Mouse (Mus musculus) brain, adult 2 months (tissue): ENCODE measurements around the gene Elmo1.

Source experiments
- DNase-seq: peaks from one replicate; pipeline ENCODE4 v3.0.0; 2011; ENCODE audit warnings: low read depth, low spot score

The Elmo1 gene

DNA sequence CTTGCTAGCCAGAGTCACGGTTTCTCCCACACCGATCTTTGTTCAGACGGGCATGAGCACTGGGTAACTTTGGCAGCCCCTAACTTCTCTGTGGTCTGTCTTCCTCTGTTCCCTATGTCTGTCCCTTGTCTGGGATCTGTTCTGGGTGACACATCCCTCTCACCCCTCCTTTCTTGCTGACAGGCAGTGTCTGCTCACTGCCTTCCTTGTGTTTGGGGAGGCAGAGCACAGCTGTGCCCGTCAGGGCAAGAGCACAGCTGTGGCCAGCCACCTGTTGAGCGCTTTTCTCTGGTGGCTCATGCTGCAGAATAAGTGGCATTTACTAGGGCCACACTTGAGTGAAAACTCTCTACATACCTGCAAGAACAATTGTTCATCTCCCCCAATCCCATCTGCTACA is 116.7 kb downstream of the Elmo1 start:
- DNase-seq, result peak; percentile 80

DNA sequence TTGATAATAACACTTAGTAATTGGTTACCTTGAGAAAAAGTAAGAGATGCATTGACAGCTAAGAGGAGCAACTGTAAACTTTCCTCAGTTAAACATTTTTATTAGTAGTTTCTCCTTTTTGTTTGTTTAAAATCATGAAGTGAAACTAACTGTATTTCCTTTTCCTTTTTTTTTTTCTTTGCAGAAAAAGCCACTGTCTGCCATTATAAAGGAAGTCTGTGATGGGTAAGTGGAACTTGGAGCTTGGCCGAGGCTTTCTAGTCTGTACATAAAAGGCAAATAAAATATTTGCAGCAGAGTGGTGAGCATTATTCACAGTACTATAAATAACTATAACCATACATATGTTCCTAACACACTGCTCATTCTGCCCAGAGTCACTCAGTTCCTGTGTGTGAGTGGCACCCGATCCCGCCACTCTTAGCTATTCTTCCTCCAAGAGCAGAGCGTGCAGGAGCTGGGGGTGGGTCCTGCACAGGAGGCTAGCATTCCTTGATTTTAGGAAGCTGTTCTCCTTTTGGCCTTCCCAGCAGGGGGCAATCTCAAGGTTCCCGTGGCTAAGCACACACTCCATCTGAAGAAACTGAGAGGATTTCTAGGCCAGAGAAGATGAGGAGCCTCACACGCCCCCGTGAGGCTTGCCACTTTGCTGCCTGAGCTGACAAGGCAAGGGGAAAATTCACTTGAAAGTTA is 117.7 kb downstream of the Elmo1 start:
- DNase-seq, result peak; percentile 68

DNA sequence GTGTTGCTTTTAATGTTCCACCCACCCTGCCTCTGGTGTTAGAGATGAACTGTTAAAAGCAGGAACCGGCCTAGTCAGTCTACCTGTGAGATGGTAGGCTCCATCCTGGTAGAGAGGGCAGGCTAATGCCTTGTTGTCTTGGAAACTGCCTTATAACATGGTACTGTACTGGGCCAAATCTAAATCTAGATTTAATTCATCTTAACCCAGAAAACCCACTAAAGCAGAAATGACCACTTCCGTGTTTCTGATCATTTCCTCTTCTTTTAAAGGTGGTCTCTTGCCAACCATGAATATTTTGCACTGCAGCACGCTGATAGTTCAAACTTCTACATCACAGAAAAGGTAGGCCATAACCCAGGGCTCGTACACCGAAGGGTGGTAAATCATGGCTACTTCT is 118.5 kb downstream of the Elmo1 start:
- DNase-seq, result no peak

DNA sequence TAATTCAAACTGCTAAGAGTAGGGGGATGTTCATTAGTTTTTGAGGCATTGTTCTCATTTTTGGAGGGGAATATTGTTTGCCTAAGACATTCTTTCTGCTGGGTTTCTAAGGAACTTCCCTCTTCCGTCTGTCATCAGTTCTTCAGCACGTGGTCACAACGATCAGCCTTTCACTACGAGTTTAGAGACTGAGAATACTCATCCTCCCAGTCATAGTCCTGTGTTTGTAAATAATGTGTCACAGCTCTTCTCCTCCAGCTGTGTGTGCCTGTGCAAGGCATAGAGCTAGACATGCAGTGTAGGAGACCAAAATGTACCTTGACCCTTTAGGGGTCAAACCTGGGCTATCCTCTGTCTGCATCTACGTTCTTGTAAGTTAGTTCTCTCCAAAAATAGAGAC is 121.4 kb downstream of the Elmo1 start:
- no peak for DNase-seq

DNA sequence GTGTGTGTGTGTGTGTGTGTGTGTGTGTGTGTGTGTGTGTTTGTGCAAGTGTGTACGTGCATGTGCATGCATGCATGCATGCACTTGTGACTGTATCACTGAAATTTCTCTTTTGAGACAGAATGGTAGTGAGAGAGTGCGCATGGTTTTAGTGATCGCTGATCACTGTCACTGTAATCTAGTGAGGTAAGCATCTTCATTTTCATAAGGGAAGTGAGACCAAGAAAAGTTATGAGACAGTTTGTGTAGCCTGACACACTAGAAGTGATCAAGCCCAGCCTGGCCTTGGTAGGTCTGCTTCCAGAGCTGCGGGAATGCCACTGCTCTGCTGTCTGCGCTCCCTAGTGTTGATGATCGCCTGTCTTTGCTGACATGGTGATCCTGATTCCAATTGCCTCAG is 122.3 kb downstream of the Elmo1 start:
- DNase-seq, result no peak

DNA sequence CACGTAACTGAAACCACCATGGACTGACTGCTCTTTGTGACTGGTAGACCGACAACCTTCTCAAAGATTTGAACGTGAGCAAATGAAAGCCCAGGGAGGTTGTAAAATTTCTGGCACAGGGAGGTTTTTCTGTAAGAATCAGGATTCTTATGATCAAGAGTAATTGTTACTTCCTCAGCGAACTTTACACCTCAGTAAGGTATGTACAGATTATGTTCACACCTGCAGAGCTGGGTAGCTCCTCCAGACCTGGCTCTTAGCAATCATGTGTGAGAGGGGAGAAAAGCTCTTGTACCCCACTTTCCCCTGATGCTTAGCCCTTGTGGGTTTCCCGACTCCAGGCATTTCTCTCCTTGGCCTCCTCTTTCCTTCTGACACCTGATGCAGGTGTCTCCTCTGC is 123.5 kb downstream of the Elmo1 start:
- DNase-seq, result no peak

DNA sequence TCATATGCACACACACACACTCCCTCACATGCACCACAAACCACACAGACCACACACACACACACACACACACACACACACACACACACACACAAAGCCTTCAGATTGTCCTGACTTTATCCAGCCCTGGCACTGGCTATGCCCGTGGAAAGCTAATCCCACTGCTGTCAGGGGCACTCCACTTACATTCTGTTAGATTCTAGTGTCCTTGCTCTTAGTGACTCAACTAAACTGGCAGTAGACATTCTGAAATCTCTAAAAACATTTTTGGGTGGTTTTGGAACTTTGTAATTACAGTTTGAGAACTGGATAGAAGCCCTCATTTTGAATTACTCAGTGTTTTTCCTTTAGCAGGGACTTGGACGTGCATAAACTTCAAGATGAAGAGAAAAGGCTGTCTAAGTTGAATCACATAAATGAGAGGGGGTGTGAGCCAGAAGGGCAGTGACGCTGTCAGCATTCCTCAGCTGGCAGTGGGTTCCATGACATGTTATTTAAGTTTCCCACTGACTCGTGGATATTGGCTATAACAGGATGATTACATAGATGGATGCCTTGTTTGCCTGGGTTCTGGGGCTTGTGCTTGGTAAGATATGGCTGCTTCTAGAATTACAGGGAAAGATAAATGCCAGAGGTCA is 127.2 kb downstream of the Elmo1 start:
- peak; percentile 53 for DNase-seq

DNA sequence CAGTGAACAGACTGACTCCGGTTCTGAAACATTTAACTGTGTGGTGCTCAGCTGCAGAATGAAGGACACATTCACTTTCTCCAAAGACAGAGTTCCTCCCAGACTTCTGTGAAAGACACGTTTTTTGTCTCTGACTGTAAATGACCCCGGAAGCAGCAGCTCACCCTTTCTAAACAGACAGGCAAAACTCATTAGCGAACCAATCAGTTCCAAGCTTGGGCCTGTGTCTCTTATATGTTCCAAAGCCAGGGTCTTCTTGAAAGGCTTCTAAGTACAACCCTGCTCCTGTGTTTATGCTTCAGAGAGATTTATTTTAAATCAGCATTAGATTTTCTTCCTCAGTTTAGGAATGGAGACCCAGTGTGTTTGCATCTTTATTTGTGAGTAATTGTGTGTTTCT is 127.7 kb downstream of the Elmo1 start:
- no peak for DNase-seq

DNA sequence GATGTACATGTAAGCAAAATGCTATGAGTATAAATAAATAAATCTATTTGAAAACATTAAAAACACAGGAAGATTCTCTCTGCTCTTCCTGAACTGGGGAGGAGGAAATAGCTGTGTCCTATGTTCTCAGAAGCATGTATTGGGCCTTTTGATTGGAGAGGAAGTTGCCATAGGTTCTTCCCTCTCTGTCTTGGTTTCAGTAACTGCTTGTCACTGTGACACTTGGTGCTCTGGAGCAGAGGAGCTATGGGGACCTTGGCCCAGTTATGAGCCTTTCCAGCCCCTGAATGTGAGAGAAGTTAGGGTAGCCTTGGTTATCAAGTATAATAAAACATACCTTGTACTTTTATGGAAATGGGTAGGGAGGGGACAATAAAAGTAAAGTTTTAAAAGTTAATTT is 130.0 kb downstream of the Elmo1 start:
- DNase-seq, result no peak

DNA sequence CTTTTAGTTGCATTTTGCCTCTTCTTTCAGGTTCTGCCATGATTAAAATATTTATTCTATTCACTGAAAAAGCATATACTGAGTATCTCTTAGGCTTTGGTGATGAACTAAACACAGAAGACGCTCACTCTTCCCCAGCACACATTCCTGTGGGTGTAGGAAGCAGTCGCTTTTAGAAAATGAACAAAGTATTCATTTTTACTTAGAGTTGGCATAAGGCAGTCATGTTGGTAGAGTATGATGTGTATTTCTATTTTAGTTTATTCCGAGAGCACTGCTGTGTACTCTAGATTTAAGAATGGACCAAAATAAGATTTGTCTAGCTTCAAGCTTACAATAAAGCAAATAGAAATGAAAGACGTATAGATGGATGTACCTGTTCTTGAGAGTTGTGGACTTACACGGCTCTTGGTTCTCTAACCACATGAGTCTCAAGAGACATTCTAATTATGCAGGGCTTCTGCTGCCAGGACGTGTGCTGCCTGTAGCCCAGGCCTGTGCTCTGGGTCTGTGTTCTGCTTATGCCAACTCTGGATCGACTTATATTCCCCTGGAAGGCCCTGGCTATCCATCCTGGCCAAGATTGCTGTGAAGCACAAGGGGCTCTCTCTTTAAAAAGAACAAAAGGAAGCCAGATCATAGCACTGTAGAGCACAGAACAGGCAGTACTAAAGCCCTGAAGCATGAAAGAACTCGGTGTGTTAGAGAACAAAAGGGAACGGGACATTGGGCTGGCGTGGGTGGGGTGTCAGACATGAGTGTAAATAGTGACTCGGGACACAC is 137.7 kb downstream of the Elmo1 start:
- DNase-seq, result peak; percentile 88

DNA sequence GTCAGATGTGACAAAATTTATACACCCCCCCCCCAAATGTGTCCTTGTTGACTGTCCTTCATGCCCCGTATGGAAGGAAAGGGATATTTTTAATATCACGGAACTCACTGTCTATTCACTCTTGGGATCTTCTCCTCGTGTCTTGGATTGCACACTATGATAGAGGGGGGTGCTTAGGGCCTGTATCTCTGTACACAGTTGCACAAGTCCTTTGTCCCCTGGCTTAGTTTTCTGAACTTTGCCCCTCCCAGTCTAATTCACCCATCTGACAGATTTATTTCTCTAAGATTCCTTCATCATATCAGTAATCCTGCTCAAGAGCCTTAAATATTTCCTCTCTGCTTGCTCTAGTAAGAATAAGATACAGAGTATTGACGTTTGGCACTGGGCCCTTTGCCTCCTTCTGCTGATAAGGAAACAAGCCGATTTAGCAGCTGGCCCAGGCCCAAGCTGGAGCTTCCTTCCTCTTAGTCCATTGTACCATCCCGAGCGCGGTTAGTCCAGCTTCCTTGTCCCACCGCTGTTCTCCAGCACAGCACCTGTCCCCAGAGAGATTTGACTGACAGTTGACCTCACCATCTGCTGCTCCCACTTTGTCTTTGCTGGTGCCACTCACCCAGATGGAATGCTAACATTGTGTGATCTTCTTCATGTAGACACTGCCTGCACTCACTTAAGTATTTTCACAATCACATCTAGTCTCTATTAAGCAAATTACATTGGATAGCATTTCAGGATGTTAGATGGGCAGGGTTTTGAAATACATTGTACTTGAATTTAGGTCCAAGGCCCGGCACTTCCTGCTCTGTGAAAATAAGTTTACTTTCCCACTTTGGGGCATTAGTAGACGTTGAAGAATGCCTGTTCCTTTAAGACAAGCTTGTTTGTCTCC is 141.7 kb downstream of the Elmo1 start:
- peak; percentile 59 for DNase-seq

DNA sequence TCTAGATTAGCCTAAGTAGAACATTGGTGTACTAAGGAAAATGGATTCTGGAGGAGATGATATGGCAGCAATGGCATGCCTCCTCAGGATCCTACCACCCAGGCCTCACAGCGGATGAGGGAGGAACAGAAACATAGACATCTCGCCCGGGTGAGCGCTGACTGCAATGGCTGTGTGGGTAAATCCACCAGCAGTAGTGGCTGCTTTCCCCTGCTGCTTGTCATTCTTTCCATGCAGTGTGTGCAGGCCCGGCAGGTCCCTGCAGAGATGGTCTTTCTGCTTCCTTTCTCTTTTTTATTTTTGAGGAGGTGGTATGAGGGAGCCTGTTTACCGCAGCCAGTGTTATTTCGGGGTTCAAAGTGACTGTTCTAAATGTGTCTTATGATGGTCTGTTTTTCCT is 143.3 kb downstream of the Elmo1 start:
- no peak for DNase-seq

DNA sequence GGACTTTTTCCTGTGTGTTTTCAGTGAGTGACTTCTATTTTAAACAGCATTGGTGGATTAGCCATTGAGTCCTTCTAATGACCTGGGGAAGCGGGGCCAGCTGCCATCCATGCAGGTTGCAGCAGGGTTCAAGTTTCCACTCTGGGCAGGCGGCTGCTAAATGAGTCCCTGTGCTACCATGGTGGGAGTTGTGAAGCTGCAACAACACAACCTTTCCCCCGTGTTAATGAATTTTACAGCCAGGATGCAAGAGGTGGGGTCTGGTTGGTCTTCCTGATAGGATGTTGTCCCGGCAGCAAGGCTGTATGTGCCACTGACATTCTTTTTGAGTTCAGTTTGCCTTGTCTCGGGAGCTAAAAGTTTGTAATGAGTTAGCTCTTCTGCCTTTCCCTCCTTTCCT is 147.2 kb downstream of the Elmo1 start:
- no peak for DNase-seq

DNA sequence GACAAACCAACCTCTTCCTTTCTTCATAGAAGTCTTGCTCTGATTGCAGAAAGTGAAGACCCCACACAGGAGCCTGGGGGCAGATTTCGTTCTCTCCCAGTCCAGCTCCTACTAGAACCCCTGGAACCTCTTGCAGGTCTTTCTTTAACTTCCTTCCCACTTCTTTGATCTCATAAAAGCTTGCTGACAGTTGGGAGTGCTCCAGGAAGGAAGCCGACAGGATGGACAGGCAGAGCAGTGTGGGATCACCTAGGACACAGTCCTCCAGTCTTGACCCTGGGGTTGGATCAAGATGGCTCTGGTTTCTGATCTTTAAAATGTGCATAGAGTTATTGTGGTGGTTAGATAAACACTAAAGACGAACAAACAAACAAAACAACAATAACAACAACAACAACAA is 147.8 kb downstream of the Elmo1 start:
- no peak for DNase-seq

DNA sequence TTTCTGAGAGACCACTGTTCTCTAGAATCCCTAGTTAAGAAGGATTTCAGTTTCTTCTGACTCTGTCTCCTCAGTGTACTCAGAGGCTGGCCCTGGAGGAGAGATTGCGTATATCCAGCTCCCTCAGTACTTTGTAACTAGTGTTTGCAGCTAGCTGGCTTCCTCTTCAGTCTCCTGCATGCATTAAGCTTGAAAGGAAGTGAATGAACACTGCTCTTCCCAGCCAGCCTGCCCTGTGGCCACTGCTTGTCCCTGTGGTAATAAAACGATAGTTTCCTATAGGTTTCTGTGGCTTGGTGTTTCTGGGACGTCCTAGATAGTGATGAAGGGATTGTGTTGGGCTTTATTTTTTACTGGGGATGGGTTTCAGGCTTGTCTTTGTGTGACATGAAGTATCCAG is 148.3 kb downstream of the Elmo1 start:
- no peak for DNase-seq

DNA sequence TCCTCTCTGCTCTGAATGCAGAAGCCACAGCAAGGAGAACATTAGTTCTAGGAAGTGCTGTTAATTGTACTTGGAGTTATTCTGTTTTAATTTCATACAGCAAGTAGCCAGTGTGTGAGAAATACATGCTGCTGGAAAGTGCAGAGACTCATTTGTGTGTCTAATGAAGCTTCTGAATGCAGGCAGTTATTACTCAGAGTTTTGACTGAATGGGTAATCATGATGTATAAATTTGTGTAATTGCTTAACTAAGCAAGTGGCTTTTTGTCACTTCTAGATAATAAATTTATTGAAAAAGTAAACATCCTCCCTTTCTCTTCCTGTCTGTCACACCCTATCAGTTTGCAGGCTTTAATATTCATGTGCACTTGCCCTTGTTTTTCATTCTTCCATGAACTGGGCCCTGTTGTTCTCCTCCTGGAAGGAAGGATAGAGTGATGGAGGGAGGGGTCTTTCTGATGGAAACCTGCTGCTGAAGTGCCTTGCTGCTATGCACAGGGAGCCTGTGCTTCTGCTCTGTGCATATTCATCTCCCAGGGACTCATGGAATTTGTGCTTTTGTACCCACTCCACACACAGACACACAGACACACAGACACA is 159.8 kb downstream of the Elmo1 start:
- DNase-seq, result no peak

DNA sequence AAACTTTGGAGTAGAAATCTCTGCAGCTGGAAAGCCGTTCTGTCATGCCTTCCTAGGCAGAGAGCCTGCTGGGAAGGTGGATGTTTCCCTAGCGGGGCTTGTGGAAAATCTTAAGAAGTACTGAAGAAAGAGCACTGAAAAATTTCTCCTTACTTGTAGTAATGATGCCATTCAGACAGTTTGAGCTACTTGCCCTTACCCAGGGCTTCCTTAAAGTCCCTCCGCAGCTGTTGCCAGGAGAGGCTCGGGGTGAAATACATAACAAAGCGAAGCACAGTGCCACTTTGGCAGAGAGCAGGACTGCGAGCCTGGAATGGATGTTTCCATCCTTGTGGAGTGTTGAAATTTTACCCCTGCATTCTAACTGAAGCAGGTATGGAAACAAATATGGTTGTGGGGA is 164.5 kb downstream of the Elmo1 start:
- DNase-seq, result no peak

DNA sequence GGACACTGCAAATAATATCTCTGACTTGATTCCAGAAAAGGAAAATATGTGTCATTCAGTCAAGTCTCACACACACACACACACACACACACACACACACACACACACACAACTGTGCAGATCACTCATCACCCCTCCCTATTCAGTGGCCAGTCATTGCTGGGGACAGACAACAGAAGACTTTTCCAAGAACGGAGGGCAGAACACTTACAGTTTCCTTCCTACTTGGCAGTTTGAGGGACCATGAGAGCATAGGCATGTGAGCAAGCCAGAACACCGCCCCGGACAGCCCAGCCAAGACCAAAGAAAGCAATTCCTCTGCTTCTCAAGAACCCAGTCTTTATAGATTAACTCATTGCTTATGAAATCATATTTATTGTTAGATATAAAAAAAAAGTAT is 165.0 kb downstream of the Elmo1 start:
- DNase-seq, result no peak

DNA sequence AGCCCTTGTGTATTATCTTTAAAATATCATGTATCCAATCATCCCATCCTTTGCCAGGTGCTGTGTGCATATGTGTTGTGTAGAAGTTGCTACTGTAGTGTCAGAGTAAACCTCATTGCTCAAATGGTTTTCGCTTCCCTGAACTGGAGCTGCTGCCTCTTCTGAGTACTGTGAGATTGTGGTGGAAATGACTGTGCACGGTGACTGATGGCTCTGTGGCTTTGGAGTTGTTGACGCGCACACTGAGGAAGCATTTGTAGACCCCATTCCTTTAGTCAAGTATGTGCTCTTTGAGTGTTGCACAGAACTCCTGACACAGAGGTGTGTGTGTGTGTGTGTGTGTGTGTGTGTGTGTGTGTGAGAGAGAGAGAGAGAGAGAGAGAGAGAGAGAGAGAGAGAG is 166.2 kb downstream of the Elmo1 start:
- no peak for DNase-seq

DNA sequence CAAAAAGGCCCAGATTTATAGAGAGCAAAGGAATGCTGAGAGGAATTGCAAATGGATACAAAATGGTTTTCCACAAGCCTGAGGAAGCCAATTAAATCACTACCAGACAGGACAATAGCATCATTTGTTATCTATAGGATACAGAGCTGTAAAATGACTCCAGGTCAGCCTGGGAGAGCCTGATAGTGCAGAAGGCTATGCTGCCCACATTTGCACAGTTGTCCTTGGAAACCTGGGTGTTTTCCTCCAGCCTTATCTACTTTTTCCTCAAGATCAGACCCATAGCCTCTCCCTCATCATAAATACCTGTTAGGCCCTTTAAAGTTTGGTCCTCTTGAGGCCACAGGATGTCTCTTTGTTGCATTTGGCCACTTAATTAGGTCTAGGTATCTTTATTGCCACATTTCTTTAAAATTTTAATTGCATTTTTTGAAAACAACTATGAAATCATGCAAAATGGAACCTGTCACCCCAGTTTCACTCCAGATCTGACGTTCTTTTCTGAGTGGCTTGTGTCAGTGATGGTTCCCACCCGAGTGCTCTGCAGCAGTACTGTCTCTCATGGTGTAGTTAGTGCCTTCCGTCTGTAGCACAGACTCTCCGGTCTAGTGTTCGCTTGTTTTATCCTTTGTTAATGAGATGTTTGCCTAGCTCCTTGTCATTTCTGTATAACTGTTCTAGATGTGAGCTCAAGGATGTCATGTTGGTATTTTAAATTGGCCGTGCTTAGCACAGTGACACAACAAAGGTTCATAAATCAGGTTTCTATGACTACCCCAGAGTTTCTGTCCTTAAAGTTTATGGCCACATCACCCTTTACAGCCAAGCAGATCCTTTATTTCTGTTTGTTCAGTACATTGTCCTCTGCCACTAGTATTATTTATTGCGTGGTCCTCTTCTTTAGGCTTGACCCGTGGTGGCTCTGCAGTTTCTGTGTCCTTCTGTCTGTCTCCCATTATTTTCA is 167.4 kb downstream of the Elmo1 start:
- DNase-seq, result no peak
